Mouse (Mus musculus) adrenal gland, postnatal 4 days (tissue): ENCODE measurements around the gene 1110051M20Rik. TPM values are rescaled to one million over a fixed set of nuclear protein-coding genes. Genes with fewer than 3 reads are reported as not detected.

ENCODE experiments used
- DNase-seq, 2 experiments: peaks; one replicate each; pipeline ENCODE4 v3.0.0; 2021 to 2022; ENCODE audit warnings: low spot score in 2 of 2, mixed read lengths in 2 of 2
- microRNA-seq: library from miRNA; unstranded; fragments of <30 nt; microRNA quantifications from one replicate; pipeline ENCODE4 v1.2.0, GENCODE M21; 2021
- total RNA-seq, 2 experiments: library from RNA; stranded (reverse); gene quantifications; 2 replicates each; pipeline ENCODE4 v1.2.3; 2021

The 1110051M20Rik gene
- total RNA-seq, 2 experiments from 2014 or later, result 24.7 to 30.2 TPM

DNA sequence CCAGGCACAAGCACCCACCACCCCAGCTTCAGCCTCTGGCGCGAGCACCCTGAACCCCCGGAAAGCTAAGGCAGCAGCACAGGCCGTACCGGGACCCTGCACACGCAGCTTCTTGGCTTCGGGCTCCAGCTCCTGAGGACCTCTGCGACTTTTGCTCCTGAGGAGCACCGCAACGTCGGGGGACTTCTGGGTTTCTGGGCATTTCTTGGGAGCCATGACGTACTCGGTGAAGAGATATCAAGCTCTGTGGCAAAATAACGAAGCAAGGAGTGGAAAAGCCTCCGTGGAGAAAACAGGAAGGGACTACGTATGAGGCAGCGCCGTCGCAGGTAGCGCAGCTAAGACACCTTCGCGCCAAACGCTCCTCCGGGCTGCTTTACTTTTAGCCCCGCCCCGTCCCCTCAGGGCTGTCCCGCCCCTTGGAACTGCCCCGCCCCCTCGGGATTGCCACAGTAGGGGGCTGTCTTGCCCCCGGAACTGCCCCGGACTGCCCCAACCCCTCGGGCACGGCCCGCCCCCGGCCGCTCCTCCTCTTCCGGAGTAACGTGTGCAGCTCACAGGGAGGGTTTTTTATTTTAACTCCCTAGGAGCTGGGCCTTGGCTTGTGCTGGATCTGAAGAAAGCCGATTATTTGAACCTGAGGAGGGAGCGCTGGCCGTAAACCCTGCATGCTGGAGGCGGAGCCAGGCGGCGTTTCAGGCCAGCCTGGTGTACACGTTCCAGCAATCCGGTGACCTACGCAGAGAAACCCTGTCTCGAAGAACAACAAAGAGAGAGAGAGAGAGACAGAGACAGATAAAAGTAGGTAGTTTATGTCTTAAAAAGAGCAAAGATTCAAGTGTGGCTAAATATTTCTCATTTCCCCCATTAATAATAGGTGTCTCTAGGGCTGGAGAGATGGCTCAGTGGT lies 207.6 kb downstream of the 1110051M20Rik start, which contains the start of gene Ddb2:
Ddb2 (minus strand) TSS at position 382 of the 910 bp plus-strand sequence.
- DNase-seq, result peak; percentile 81 to 95

DNA sequence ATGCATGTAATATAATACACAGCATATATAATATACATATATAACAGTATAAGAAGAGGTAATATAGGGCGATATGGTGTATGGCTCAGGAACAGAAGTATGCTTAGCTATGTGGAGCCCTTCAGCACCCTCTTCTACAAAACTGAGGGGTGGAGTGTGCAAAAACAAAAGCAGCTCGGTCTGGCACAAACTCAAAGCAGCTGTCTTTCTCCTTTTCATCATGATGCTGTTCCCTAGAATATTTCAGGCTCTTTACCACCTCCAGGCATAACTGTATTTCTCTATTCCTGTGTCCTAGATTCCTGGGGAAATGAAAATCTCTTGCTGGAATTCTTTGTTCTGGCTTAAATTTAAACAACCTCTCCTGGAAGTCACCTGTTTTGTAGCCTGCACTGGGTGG lies 214.8 kb downstream of the 1110051M20Rik start:
- DNase-seq, result no peak

Small RNA genes within 50 kb of the gene (microRNA-seq; reads per million reads assigned to microRNA genes)
- gene Gm22071, result not detected

Other genes with a start within 250 kb of the 1110051M20Rik start
- 10 to 100 TPM; 10.3 to 11.5 TPM for gene Nr1h3, start 241.9 kb downstream of the 1110051M20Rik start, total RNA-seq
- 10 to 100 TPM; 47.3 TPM for gene Acp2, start 241.8 kb downstream of the 1110051M20Rik start, total RNA-seq
- gene Ddb2, start 207.7 kb downstream of the 1110051M20Rik start, total RNA-seq, result 10 to 100 TPM; 19.1 to 19.7 TPM
- gene Pacsin3, start 188.8 kb downstream of the 1110051M20Rik start, total RNA-seq, result 100 to 1,000 TPM; 111 to 112 TPM
- 100 to 1,000 TPM; 112 to 119 TPM for gene Arfgap2, start 179.7 kb downstream of the 1110051M20Rik start, total RNA-seq
- gene Lrp4, start 12.8 kb upstream of the 1110051M20Rik start, total RNA-seq, result 10 to 100 TPM; 10.9 to 14.2 TPM
- gene Ckap5, start 82.1 kb upstream of the 1110051M20Rik start, total RNA-seq, result 10 to 100 TPM; 62.1 to 70.1 TPM
- 100 to 1,000 TPM in 1 of 2 experiments, 1 to 10 TPM in 1; 4.0 to 135 TPM for gene F2, start 191.7 kb upstream of the 1110051M20Rik start, total RNA-seq
- 10 to 100 TPM; 29.2 to 31.7 TPM for gene Zfp408, start 205.1 kb upstream of the 1110051M20Rik start, total RNA-seq
- gene Arhgap1, start 205.2 kb upstream of the 1110051M20Rik start, total RNA-seq, result 10 to 100 TPM; 89.4 to 90.6 TPM